Mouse (Mus musculus) monocyte, adult 59 days (primary cell): Measurements from ENCODE around the gene Vrtn. TPM values are rescaled to one million over a fixed set of nuclear protein-coding genes. Genes with fewer than 3 reads are reported as not detected.

Source experiments
- total RNA-seq, 2 experiments: library from RNA; stranded (reverse); gene quantifications; one replicate each; pipeline ENCODE4 v1.2.4; 2023

Gene Vrtn
- total RNA-seq: not detected

DNA sequence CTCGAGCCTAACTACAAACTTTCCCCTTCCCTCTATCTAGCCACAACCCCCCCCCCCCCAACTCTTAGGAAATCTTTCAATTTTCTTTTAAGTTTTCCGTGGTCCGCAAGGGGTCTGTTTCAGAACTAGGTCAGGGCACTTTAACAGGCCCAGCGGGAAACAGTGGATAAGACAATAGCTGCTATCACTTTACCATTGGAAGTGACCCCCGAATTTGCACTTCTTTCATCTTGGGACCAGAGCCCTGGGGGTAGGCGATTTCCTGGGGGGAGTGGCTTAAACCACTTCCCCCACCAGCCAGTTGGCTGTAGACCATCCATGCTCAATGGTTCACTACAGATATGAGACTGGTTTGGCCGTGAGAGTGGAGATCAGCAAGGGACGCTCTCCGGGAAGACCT is at the start of gene Vrtn:
Gene Vrtn (plus strand): TSS at position 366 of the 400 bp plus-strand sequence.

DNA sequence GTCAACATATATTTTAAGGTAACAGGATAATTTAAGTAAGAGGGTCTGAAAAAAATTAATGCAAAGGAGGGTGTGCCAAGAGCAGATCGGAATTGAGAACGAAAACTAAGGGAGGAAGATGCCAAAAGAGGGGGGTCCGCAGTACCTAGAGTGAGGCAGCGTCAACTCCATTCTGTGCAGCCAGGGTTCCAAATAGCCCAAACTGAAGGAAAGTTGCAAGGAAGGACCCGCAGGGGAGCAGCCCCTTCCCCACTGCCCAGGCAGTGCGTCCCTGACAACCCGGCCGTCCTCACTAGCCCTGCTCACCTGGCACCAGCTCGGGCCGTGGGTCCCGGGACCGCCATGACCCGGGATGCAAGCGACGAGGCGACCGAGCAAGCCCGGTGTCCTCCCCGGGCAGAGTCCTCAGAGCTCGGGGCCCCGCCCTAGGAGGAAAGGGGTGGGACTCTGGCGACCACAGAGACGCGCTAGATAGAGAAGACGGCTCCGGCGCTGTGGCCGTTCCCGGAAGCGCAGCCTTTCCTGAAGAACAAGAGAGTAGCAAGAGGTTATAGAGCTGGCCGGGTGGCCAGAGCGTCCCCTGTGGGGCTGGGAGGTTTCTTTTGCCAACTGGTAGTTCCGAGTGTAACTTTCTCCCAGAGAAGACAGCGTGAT is 23.7 kb upstream of the Vrtn start, which contains the start of gene Abcd4:
Gene Abcd4 (minus strand): TSS at position 437 of the 654 bp plus-strand sequence.

DNA sequence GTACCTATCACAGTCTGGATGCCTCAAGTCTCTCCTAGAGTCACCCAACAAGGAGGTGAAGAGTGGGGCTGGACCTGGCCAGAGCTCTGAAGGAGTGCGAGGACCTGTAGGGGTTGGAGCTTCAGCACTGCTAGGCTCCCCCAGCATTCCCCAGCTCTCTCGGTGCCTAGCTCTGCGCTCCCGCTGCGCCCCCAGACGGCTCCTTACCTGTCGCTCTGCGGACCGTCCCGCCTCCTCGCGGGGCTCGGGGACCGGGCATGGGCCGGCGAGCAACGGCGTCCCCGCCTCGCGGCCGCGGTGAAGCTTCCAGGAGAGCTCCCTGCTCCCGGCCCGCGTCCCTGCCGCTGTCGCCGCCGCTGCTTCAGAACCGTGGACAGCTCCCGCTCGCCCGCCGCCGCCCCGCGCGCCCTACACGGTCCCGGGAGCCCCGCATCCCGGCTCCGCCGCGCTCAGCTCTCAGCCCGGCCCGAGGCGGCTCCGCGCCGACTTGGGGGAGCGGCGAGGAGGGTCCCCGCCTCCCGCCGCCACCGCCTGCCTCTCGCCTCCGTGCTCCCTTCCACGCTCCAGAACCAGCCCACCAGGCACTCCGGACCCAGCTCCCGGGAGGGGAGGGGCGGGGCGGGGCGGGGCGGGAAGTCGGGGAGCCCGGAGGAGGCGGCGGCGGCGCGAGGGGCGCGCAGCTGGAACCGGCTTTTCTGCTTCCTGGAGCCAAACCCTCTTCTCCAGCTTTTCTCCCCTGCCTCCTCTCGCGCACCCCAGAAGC is 57.7 kb downstream of the Vrtn start, which contains the start of gene Syndig1l:
Gene Syndig1l (minus strand): TSS at position 513 of the 763 bp plus-strand sequence.

Other genes starting within 250 kb of the Vrtn start
- 1 to 10 TPM; 5.5 to 5.7 TPM for gene Entpd5, start 232.0 kb upstream of the Vrtn start, total RNA-seq
- gene Bbof1, start 231.9 kb upstream of the Vrtn start, total RNA-seq: under 1 TPM in 1 of 2 experiments, not detected in 1; 0.26 TPM
- gene Rnf113a2, start 223.8 kb upstream of the Vrtn start, total RNA-seq: 10 to 100 TPM; 27.7 to 29.6 TPM
- 1 to 10 TPM; 6.7 TPM for gene Aldh6a1, start 190.0 kb upstream of the Vrtn start, total RNA-seq
- 10 to 100 TPM in 1 of 2 experiments, 1 to 10 TPM in 1; 8.3 to 10.5 TPM for gene Lin52, start 189.6 kb upstream of the Vrtn start, total RNA-seq
- not detected for gene Vsx2, start 71.3 kb upstream of the Vrtn start, total RNA-seq
- 10 to 100 TPM; 12.7 to 12.8 TPM for gene Abcd4, start 23.6 kb upstream of the Vrtn start, total RNA-seq
- not detected for gene Syndig1l, start 57.8 kb downstream of the Vrtn start, total RNA-seq
- 100 to 1,000 TPM; 278 to 305 TPM for gene Npc2, start 132.1 kb downstream of the Vrtn start, total RNA-seq
- gene Isca2, start 132.2 kb downstream of the Vrtn start, total RNA-seq: 10 to 100 TPM; 32.0 to 37.8 TPM
- gene Ltbp2, start 235.5 kb downstream of the Vrtn start, total RNA-seq: 1 to 10 TPM in 1 of 2 experiments, under 1 TPM in 1; 0.89 to 2.2 TPM